Mouse (Mus musculus) adrenal gland, postnatal 4 days (tissue): Measurements from ENCODE around the gene Itm2b. TPM values are rescaled to one million over a fixed set of nuclear protein-coding genes. Genes with fewer than 3 reads are reported as not detected.

Experiments used
- DNase-seq, 2 experiments: peaks; one replicate each; pipeline ENCODE4 v3.0.0; 2021 to 2022; ENCODE audit warnings: low spot score in 2 of 2, mixed read lengths in 2 of 2
- total RNA-seq, 2 experiments: library from RNA; stranded (reverse); gene quantifications; 2 replicates each; pipeline ENCODE4 v1.2.3; 2021

The Itm2b gene
- total RNA-seq, 2 experiments from 2014 or later: 885 to 908 TPM

DNA sequence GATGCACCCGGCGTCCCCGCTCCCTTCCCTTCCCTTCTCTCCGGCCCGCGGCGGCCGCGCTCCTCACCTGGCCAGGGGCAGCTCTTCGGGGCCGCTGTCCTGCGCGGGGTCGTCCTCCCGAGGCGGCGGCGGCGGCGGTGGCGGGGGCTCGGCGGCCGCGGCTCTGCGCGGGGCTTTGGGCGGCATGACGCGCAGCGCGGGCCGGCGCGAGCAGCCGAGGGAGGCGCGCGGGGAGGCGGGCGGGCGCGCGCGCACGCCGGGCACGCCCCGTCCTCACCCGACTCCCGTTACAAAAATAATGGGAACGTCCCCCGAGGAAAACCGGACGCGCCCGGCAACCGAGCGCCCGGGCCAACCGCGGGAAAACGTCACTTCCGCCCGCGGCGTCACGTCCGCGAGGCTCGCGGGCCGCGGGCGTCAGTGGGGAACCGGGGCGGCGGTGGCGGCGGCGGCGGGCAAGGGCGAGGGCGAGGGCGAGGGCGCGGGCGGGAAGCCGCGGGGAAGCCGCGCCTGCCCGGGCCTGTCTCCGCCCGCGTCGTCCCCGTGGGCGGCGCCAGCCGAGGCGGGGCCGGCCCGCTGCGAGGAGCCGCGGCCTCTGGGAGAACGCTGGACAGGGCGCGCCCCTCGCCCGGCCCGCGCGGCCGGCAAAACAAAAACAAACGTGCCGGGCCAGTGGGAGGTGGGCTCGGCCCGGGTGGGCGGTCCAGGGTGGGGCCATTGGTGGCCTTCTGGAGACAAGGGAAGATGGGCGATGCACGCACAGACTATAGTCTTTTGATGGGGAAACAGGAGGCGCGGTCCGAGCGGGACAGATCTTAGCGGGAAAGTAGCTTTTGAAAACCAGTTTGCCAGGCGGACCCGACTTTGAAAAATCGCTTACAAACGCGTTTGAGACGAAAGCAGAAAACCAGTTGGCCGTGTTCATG lies 59.4 kb downstream of the Itm2b start, which contains the start of gene Rb1:
TSS of gene Rb1 (minus strand) at position 367 of the 926 bp plus-strand sequence.
- peak; percentile 52 to 62 for DNase-seq

DNA sequence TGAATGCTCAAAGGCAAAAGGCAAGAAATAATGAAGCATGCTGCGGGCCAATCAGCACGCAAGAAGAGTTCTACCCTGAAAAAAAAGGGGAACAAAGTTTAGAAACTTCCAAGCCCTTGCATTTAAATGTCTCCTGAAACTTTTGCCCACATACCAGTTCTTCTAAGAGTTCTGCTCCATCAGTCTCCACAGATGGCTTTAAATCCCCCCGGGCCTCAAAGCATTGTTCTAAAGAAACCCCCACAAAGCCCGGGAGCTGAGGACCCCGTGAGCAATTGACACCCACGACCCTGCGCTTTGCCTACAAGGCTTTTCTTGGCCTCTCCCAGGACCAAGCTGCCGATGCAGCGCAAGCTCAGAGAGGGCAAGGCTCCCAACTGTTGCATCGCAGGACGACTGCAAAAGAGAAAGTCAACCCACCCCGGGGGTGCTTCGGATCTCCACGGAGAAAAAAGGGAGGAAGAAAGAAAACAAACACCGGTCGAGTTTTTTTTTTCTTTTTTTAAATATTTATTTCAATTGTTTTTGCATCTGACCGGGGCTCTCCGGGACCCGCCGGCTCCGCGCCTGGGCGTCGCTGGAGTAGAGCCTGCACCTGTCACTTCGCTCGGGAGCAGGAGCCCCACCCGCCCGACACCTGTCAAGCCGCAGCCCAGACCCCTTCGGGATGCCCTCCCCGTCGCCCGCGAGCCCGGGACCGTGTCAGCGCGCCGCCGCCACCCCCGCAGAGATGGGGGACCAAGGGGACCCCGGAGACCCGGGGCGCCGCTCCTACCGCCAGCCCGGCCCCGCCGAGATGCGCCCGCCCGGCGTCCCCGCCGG lies 60.2 kb downstream of the Itm2b start:
- peak; percentile 7 to 9 for DNase-seq

DNA sequence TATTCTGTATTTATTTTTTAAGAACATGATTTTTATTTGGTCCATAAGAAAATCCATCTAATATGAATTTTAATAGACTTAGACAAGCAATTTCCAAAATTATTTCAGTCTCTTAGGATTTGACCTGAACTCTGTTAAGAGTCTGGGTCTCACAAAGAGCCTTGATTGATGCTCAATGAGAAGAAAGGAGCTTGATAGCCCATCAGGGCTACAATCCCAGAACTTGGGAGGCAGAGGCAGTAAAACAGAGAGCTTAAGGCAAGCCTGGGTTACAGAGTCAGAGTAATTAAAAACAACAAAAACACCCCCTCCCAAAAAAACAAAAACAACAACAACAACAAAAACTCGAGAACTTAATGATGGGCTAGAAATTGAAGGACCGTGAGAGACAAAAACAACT lies 61.1 kb downstream of the Itm2b start:
- no peak for DNase-seq

GRCm38 (mm10) chr14:73322142-73322541 lies 62.9 kb downstream of the Itm2b start:
- DNase-seq: no peak

GRCm38 (mm10) chr14:73316933-73317332 lies 68.2 kb downstream of the Itm2b start:
- no peak for DNase-seq

- DNase-seq: no peak
These were observed 71.2 kb downstream of the Itm2b start for GRCm38 (mm10) chr14:73313864-73314263.

- no peak for DNase-seq
These were observed 71.7 kb downstream of the Itm2b start for GRCm38 (mm10) chr14:73313396-73313795.

DNA sequence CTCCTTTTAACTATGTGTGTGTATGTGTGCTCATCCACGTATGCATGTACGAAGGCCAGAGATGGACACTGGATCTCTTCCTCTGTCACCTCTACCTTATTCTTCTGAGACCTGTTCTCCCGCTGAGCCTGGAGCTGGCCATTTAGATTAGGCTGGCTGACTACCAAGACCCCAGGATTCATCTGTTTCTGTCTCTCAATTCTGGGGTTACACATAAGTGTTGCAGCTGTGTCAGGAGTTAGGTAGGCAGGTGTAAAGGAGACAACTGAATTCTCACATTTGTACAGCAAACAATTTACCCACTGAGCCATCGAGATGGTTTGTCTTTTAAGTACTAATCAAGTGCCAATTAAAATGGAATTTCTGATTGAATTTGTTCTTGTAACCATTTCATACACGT lies 72.2 kb downstream of the Itm2b start:
- DNase-seq: no peak

Other genes with a start within 250 kb of the Itm2b start
- gene Lpar6, start 147.4 kb downstream of the Itm2b start, total RNA-seq: 1 to 10 TPM; 6.2 to 6.9 TPM
- gene Rb1, start 59.5 kb downstream of the Itm2b start, total RNA-seq: 10 to 100 TPM; 16.1 to 23.7 TPM
- 10 to 100 TPM; 36.2 to 38.5 TPM for gene Med4, start 124.7 kb upstream of the Itm2b start, total RNA-seq
- gene Sucla2, start 140.0 kb upstream of the Itm2b start, total RNA-seq: 100 to 1,000 TPM; 205 to 240 TPM
- gene Nudt15, start 163.0 kb upstream of the Itm2b start, total RNA-seq: 1 to 10 TPM; 5.0 to 7.0 TPM